Mouse (Mus musculus): Measurements from ENCODE around the gene Inpp4b. TPM values are rescaled to one million over a fixed set of nuclear protein-coding genes. Genes with fewer than 3 reads are reported as not detected.

The Inpp4b gene
- polyA plus RNA-seq, 1 experiment from 2014 or later: 5.5 TPM

DNA sequence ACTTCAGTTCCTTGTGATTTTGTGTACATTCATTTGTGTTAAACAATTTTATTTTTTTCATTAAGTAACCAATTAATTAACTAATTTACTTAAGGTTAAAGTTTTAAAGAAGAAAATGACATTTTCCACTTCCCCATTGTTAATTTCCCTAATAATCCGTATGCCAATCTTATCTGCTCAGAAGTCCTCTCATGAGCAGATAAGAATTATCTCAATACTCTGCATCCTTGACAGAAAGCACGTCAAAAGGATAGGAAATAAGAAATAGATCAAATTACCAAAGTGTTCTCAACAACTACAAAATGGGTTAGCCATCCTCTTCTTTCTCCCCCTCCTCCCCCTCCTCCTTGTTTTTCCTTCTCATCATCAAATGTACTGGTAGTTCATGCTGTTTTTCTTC is 182.2 kb downstream of the Inpp4b start:
- WGBS: 38% methylated on average over 2 of the region's 2 CpGs
- no peak overlapping the region for H3K4me3 ChIP-seq (replicated peaks; ENCODE audit: low read length)
- H3K4me2 ChIP-seq (ENCODE audit: low read depth, low read length): no peak overlapping the region
- no peaks in the 10 kb centered on the region for H3K4me1 ChIP-seq (ENCODE audit: control insufficient read depth, insufficient read depth, low read length)
- no peak overlapping the region for H3K27ac ChIP-seq (ENCODE audit: low read length)
- no peak for ATAC-seq (ENCODE audit: insufficient read depth, low FRiP score)
- no peak overlapping the region for H3K9ac ChIP-seq (ENCODE audit: low read length)
- H3K36me3 ChIP-seq (ENCODE audit: control insufficient read depth, insufficient read depth, low read length): no peaks in the 10 kb centered on the region
- no peaks in the 10 kb centered on the region for H3K9me3 ChIP-seq (replicated peaks; ENCODE audit: control insufficient read depth, low read length)
- no peaks in the 10 kb centered on the region for H3K27me3 ChIP-seq (ENCODE audit: control insufficient read depth, insufficient read depth, low read length)

DNA sequence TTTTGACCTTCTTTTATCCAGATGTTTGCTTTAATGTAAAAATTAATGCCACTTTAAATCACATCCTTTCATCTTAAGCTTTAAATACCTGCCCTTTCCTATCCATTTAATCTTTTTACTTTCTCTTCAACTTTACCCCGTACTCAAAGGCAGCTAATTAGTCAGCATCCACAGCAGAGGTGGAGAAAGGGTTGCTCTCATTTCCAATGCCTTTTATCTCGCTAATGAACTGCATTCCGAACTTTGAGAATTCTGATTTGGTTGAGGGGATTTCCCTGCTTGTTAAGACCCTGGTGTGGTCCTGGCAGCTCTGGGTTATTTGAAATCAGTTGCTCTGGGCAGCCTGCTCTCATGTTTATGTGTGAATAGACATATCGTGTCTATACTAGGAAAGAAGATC is 185.3 kb downstream of the Inpp4b start:
- Histone ChIP-seq H3K4me3 (replicated peaks; ENCODE audit: low read length) (no peak overlapping the region), H3K27ac (ENCODE audit: low read length) (no peak overlapping the region), H3K27me3 (ENCODE audit: control insufficient read depth, insufficient read depth, low read length) (no peaks in the 10 kb centered on the region), H3K36me3 (ENCODE audit: control insufficient read depth, insufficient read depth, low read length) (no peaks in the 10 kb centered on the region), H3K4me2 (ENCODE audit: low read depth, low read length) (no peak overlapping the region), H3K9ac (ENCODE audit: low read length) (no peak overlapping the region), H3K9me3 (replicated peaks; ENCODE audit: control insufficient read depth, low read length) (no peaks in the 10 kb centered on the region), H3K4me1 (ENCODE audit: control insufficient read depth, insufficient read depth, low read length) (no peaks in the 10 kb centered on the region)
- ATAC-seq (ENCODE audit: insufficient read depth, low FRiP score): no peak
- 32% methylated on average over 4 of the region's 4 CpGs for WGBS

DNA sequence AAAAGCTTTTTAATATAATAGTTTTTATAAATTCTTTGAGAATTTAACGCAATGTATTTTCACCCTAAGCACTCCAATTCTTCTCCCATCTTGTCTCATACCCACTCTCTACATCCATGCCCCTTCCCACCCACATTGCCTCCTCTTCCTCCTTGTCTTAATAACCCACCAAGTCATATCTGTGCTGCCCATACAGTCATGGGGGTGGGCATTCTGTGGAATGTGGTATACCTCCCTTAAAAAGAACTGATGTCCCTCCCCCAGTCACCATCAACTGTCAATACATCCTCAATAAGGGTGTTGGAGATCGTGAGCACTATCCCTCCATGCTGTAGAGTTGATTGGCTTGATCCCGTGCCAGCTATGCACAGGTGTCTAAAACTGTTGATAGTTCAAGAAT is 196.0 kb downstream of the Inpp4b start:
- H3K27me3 ChIP-seq (ENCODE audit: control insufficient read depth, insufficient read depth, low read length): no peaks in the 10 kb centered on the region
- H3K9ac ChIP-seq (ENCODE audit: low read length): no peak overlapping the region
- no peak overlapping the region for H3K4me3 ChIP-seq (replicated peaks; ENCODE audit: low read length)
- 92% methylated on average over 3 of the region's 3 CpGs for WGBS
- H3K27ac ChIP-seq (ENCODE audit: low read length): no peak overlapping the region
- no peaks in the 10 kb centered on the region for H3K4me1 ChIP-seq (ENCODE audit: control insufficient read depth, insufficient read depth, low read length)
- no peaks in the 10 kb centered on the region for H3K9me3 ChIP-seq (replicated peaks; ENCODE audit: control insufficient read depth, low read length)
- H3K4me2 ChIP-seq (ENCODE audit: low read depth, low read length): no peak overlapping the region
- no peak for ATAC-seq (ENCODE audit: insufficient read depth, low FRiP score)
- H3K36me3 ChIP-seq (ENCODE audit: control insufficient read depth, insufficient read depth, low read length): no peaks in the 10 kb centered on the region

DNA sequence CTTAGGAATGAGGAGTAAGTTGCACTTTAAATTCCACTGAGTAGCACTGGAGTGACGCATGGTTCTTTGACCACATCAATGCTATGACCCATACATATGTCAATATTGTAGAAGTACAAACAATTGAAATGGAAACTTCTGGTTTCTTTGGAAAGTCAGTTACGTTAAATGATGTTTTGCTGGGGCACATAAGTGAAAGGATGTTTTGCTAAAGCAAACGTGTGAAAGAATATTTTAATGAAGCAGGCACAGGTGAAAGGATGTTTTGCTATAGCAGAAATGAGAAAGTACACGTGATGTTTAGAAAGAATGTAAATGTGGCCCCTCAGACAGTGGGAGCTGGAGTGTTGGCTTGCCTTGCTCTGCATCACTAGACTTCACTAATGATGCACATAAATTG is 216.2 kb downstream of the Inpp4b start:
- H3K27me3 ChIP-seq (ENCODE audit: control insufficient read depth, insufficient read depth, low read length): no peaks in the 10 kb centered on the region
- H3K4me2 ChIP-seq (ENCODE audit: low read depth, low read length): no peak overlapping the region
- H3K4me1 ChIP-seq (ENCODE audit: control insufficient read depth, insufficient read depth, low read length): no peaks in the 10 kb centered on the region
- ATAC-seq (ENCODE audit: insufficient read depth, low FRiP score): no peak
- H3K9ac ChIP-seq (ENCODE audit: low read length): no peak overlapping the region
- no peaks in the 10 kb centered on the region for H3K9me3 ChIP-seq (replicated peaks; ENCODE audit: control insufficient read depth, low read length)
- no peak overlapping the region for H3K27ac ChIP-seq (ENCODE audit: low read length)
- whole genome bisulfite sequencing: 76% methylated on average over 4 of the region's 4 CpGs
- H3K4me3 ChIP-seq (replicated peaks; ENCODE audit: low read length): no peak overlapping the region
- no peaks in the 10 kb centered on the region for H3K36me3 ChIP-seq (ENCODE audit: control insufficient read depth, insufficient read depth, low read length)

DNA sequence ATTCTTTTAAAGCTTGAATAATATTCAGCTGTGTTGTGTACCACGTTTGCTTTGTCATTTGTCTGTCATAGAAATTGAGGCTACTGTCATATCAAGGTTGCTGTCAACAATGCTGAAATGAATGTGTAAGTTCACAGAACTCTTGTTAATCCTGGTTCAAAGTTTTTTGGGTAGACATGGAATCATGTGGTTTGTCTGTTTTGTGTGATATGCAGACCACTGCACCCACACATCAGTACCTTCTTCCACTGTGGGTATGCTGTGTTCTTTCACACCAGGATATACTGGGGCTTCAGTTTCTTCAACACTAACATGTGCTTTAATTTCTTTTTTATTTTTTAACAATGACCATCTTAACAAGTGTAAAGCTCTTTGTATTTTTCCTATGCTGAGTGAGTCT is 220.0 kb downstream of the Inpp4b start:
- Histone ChIP-seq H3K27ac (ENCODE audit: low read length) (no peak overlapping the region), H3K4me3 (replicated peaks; ENCODE audit: low read length) (no peak overlapping the region)

DNA sequence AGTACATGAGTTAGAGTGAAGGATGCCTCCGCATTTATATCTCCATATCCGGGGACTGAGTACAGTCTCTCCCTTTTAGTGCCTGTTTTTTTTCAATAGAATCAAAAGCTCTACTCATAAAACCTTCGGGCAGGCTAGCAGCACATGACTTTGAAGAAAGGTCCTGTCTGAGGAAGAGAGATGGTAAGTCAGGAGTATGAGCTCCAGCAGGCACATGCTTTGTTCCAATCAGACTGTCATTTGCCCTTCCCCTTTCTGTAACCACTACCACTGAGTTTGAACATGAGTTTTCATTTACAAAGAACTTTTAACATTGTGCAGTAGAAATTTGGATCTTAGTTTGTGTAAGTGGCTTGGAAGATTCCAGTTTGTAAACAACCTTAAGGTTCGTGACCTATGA is 223.1 kb downstream of the Inpp4b start:
- H3K4me2 ChIP-seq (ENCODE audit: low read depth, low read length): no peak overlapping the region
- no peak overlapping the region for H3K27ac ChIP-seq (ENCODE audit: low read length)
- no peaks in the 10 kb centered on the region for H3K36me3 ChIP-seq (ENCODE audit: control insufficient read depth, insufficient read depth, low read length)
- no peaks in the 10 kb centered on the region for H3K9me3 ChIP-seq (replicated peaks; ENCODE audit: control insufficient read depth, low read length)
- H3K9ac ChIP-seq (ENCODE audit: low read length): no peak overlapping the region
- 72% methylated on average over 4 of the region's 4 CpGs for WGBS
- H3K27me3 ChIP-seq (ENCODE audit: control insufficient read depth, insufficient read depth, low read length): no peaks in the 10 kb centered on the region
- no peaks in the 10 kb centered on the region for H3K4me1 ChIP-seq (ENCODE audit: control insufficient read depth, insufficient read depth, low read length)
- ATAC-seq (ENCODE audit: insufficient read depth, low FRiP score): no peak
- no peak overlapping the region for H3K4me3 ChIP-seq (replicated peaks; ENCODE audit: low read length)

More for the DNA sequence above, 220.0 kb downstream of the Inpp4b start:
- no peaks in the 10 kb centered on the region for H3K36me3 ChIP-seq (ENCODE audit: control insufficient read depth, insufficient read depth, low read length)
- H3K4me1 ChIP-seq (ENCODE audit: control insufficient read depth, insufficient read depth, low read length): no peaks in the 10 kb centered on the region
- no peak for ATAC-seq (ENCODE audit: insufficient read depth, low FRiP score)
- H3K27me3 ChIP-seq (ENCODE audit: control insufficient read depth, insufficient read depth, low read length): no peaks in the 10 kb centered on the region
- H3K9me3 ChIP-seq (replicated peaks; ENCODE audit: control insufficient read depth, low read length): no peaks in the 10 kb centered on the region
- no peak overlapping the region for H3K4me2 ChIP-seq (ENCODE audit: low read depth, low read length)
- WGBS: 64% methylated on average over 1 of the region's 1 CpGs
- H3K9ac ChIP-seq (ENCODE audit: low read length): no peak overlapping the region

DNA sequence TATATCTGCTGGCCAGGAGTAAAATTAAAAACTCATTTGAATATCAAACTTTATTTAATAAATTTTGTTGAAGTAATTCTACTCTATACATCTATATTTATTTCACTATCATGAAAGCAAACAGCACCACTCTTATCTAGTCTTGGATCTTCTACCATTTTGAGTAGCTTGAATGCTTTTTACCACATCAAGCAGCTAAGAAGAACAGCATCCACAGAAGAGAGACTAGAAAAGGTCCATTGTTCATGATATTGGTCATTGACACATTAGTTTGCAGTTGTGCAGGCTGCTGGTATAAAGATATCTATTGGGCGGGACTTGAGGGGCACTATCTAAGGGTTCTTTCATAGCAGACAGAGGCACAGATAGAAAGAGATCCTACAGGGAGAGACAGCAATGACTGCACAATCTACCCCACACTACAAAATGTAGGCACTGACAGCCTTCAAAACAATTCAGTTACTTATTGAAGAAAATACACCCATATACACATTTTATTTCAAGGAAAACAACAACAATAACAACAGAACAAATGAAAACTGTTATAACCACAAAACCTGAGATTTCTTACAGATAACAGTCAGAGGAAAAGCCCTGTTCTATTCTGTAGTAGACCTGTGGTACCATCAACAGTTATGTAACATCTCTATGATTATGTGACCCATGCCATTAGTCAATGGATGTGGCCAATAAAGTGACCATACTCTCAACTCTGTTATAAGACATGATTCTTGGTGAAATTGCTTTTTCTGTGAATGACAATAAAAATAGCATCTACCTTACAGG is 230.2 kb downstream of the Inpp4b start:
- H3K27me3 ChIP-seq (ENCODE audit: control insufficient read depth, insufficient read depth, low read length): no peaks in the 10 kb centered on the region
- no peaks in the 10 kb centered on the region for H3K4me1 ChIP-seq (ENCODE audit: control insufficient read depth, insufficient read depth, low read length)
- H3K27ac ChIP-seq (ENCODE audit: low read length): no peak overlapping the region
- ATAC-seq (ENCODE audit: insufficient read depth, low FRiP score): no peak
- 82% methylated on average over 1 of the region's 1 CpGs for WGBS
- no peak overlapping the region for H3K9ac ChIP-seq (ENCODE audit: low read length)
- H3K4me2 ChIP-seq (ENCODE audit: low read depth, low read length): no peak overlapping the region
- H3K9me3 ChIP-seq (replicated peaks; ENCODE audit: control insufficient read depth, low read length): no peaks in the 10 kb centered on the region
- H3K36me3 ChIP-seq (ENCODE audit: control insufficient read depth, insufficient read depth, low read length): no peaks in the 10 kb centered on the region
- H3K4me3 ChIP-seq (replicated peaks; ENCODE audit: low read length): no peak overlapping the region

DNA sequence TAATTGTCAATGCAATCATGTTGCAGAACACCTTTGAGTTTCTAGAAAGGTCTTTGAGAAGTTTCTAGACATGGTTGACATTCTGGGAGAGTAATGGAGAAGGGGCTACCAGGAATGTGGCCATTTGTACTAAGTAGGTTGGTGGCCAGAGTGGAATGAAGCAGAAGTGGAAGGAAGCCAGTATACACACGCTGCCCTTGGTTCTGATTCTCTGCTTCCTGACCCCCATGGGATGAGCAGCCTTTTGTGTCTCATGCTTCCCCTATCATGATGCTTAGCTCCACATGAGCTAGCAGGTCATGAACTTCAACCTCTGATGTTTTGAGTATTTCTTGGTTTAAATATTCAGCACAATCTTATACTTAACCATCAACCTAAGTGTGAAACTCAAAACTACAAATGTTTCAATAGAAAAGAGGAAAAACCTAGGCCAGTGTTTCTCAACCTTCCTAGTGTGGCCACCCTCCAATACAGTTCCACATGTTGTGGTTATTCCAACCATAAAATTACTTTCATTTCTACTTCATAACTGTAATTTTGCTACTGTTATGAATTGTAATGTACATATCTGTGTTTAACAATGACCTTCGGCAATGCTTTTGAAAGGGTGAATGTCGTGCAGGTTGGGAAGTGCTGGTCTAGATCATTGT is 233.0 kb downstream of the Inpp4b start:
- H3K36me3 ChIP-seq (ENCODE audit: control insufficient read depth, insufficient read depth, low read length): no peaks in the 10 kb centered on the region
- H3K27ac ChIP-seq (ENCODE audit: low read length): no peak overlapping the region
- no peaks in the 10 kb centered on the region for H3K27me3 ChIP-seq (ENCODE audit: control insufficient read depth, insufficient read depth, low read length)
- no peaks in the 10 kb centered on the region for H3K4me1 ChIP-seq (ENCODE audit: control insufficient read depth, insufficient read depth, low read length)
- no peak overlapping the region for H3K4me2 ChIP-seq (ENCODE audit: low read depth, low read length)
- H3K9me3 ChIP-seq (replicated peaks; ENCODE audit: control insufficient read depth, low read length): no peaks in the 10 kb centered on the region
- no peak overlapping the region for H3K9ac ChIP-seq (ENCODE audit: low read length)
- H3K4me3 ChIP-seq (replicated peaks; ENCODE audit: low read length): no peak overlapping the region
- WGBS: 80% methylated on average over 3 of the region's 3 CpGs
- ATAC-seq (ENCODE audit: insufficient read depth, low FRiP score): no peak

DNA sequence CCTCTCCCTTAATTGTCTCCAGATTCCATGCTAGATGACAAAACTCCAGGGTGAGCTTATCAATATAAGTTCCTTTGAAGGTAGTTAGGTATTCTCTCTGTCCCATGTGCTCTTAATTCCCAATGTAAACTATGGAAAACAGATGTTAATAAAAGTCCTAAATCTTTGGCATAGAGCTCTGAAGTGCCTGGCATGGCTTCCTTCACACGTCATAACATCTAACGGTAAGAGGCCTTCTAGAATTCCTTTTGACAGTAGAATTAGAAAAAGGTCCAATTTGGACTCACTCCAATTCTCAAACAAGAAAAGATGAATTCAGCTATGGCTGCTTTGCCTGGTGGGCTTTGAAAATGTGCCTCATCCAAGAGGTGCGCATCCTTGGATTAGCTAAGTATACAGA is 236.6 kb downstream of the Inpp4b start:
- no peak overlapping the region for H3K9ac ChIP-seq (ENCODE audit: low read length)
- H3K27ac ChIP-seq (ENCODE audit: low read length): no peak overlapping the region
- no peaks in the 10 kb centered on the region for H3K36me3 ChIP-seq (ENCODE audit: control insufficient read depth, insufficient read depth, low read length)
- WGBS: 45% methylated on average over 3 of the region's 3 CpGs
- no peak overlapping the region for H3K4me2 ChIP-seq (ENCODE audit: low read depth, low read length)
- no peaks in the 10 kb centered on the region for H3K9me3 ChIP-seq (replicated peaks; ENCODE audit: control insufficient read depth, low read length)
- H3K4me1 ChIP-seq (ENCODE audit: control insufficient read depth, insufficient read depth, low read length): no peaks in the 10 kb centered on the region
- ATAC-seq (ENCODE audit: insufficient read depth, low FRiP score): peak; percentile 37; the same call in 1 of the 2 replicates
- no peak overlapping the region for H3K4me3 ChIP-seq (replicated peaks; ENCODE audit: low read length)
- no peaks in the 10 kb centered on the region for H3K27me3 ChIP-seq (ENCODE audit: control insufficient read depth, insufficient read depth, low read length)
